18 mouse cellular contexts compared by ENCODE assay signal in genomic region chr5:150174950-150175349, GRCm38 (mm10). TPM values are rescaled to one million over a fixed set of nuclear protein-coding genes. Genes with fewer than 3 reads are reported as not detected.
DNase-seq lines count a peak whose midpoint lies in the region; ATAC-seq and TF ChIP-seq lines count a peak whose summit lies in the region.
"Had no signal": no experiment of that assay in that cellular context is flagged by ENCODE, and none has a peak within 500 bp of the region (broad histone marks: within the 10 kb centered on the region; RNA-seq: fewer than 3 reads in every experiment).

No protein-coding gene starts in this region.

- no peak overlapping the region for H3K4me3 ChIP-seq in heart, embryonic 10.5 days
- no peak overlapping the region for H3K4me3 ChIP-seq in lung, embryonic 14.5 days (ENCODE audit: low read depth, low read length)
- H3K4me3 ChIP-seq: heart, embryonic 15.5 days; hindbrain, embryonic 10.5 days; limb, embryonic 13.5 days had no signal

- H3K4me2 ChIP-seq in lung, embryonic 14.5 days = no peak overlapping the region
- H3K4me2 ChIP-seq: heart, embryonic 15.5 days; limb, embryonic 13.5 days had no signal

- ATAC-seq in lung, embryonic 14.5 days (ENCODE audit: insufficient read depth) = no peak
- ATAC-seq: forebrain, embryonic 16.5 days had no signal

- peak; percentile 30 for TF ChIP-seq CTCF in lung, embryonic 14.5 days (IDR thresholded peaks at IDR 0.05; ENCODE audit: low read depth)

- no peak overlapping the region for H3K27ac ChIP-seq in heart, embryonic 10.5 days
- H3K27ac ChIP-seq in lung, embryonic 14.5 days (ENCODE audit: low read depth) = no peak overlapping the region
- H3K27ac ChIP-seq: heart, embryonic 15.5 days; hindbrain, embryonic 10.5 days; limb, embryonic 13.5 days had no signal

- peaks cover 11% of the 10 kb centered on the region for H3K4me1 ChIP-seq in heart, embryonic 10.5 days
- no peaks in the 10 kb centered on the region for H3K4me1 ChIP-seq in lung, embryonic 14.5 days (ENCODE audit: insufficient read depth)
- H3K4me1 ChIP-seq: hindbrain, embryonic 10.5 days; limb, embryonic 13.5 days had no signal

- no peaks in the 10 kb centered on the region for H3K9me3 ChIP-seq in heart, embryonic 10.5 days
- H3K9me3 ChIP-seq in lung, embryonic 14.5 days (ENCODE audit: low read depth, low read length) = 0 out of 2 replicates have a peak, but pooled peaks cover 4% of the 10 kb centered on the region

- no peaks in the 10 kb centered on the region for H3K27me3 ChIP-seq in heart, embryonic 10.5 days (ENCODE audit: insufficient read depth, poor library complexity, severe bottlenecking)
- H3K27me3 ChIP-seq in lung, embryonic 14.5 days (ENCODE audit: insufficient read depth, low read length) = no peaks in the 10 kb centered on the region
- H3K27me3 ChIP-seq: heart, embryonic 15.5 days; limb, embryonic 13.5 days had no signal

- no peak overlapping the region for H3K9ac ChIP-seq in lung, embryonic 14.5 days
- H3K9ac ChIP-seq: heart, embryonic 15.5 days; limb, embryonic 13.5 days had no signal

- no peaks in the 10 kb centered on the region for H3K36me3 ChIP-seq in heart, embryonic 10.5 days
- no peaks in the 10 kb centered on the region for H3K36me3 ChIP-seq in lung, embryonic 14.5 days (ENCODE audit: insufficient read depth)
- H3K36me3 ChIP-seq: heart, embryonic 15.5 days; hindbrain, embryonic 10.5 days; limb, embryonic 13.5 days had no signal

- peak; percentile 17 for DNase-seq in heart, embryonic 10.5 days (ENCODE audit: low spot score)
- DNase-seq in heart, adult 8-10 months (ENCODE audit: low spot score) = no peak
- DNase-seq in lung, embryonic 14.5 days = no peak
- no peak for DNase-seq in lung, postnatal 14 days
- DNase-seq in ES-CJ7 (ENCODE audit: low read depth, low spot score) = peak; percentile 45
- DNase-seq in naive thymus-derived CD4-positive, alpha-beta T cell, adult 2 months (ENCODE audit: low read depth) = peak; percentile 44
- no peak for DNase-seq in kidney, postnatal 36 days
- DNase-seq: adrenal gland, postnatal 10 days; cerebellum, postnatal 10 days; embryo, embryonic 11 days; kidney, adult 8-10 months; lung, postnatal 4 days; retina, postnatal 1 day; thymus, postnatal 14 days had no signal

RNA-seq across cellular contexts. Expression of gene Fry, which starts 56.5 kb away (rescaled TPM):
- polyA plus RNA-seq in heart, embryonic 10.5 days (2016; fragmentation: Nextera tagmentation; extraction: Ambion mirVana) = 14.7 and 20.3 TPM in 2 replicates
- total RNA-seq in heart, adult 8-10 months (2022) = 100 to 1,000 TPM; 116 to 137 (median 123) TPM
- polyA plus RNA-seq in lung, embryonic 14.5 days (2014; fragmentation: Nextera tagmentation; extraction: Ambion mirVana) = 5.5 and 5.7 TPM in 2 replicates

Comparison
In these comparisons a context has a peak if more than half of its experiments do, and no peak if none do; other contexts are left out.
1. DNase-seq: peak in heart, embryonic 10.5 days (single experiment), ES-CJ7 (single experiment) and naive thymus-derived CD4-positive, alpha-beta T cell, adult 2 months (single experiment); none in heart, adult 8-10 months (single experiment), lung, embryonic 14.5 days (single experiment), lung, postnatal 14 days (single experiment) and kidney, postnatal 36 days (0 of 2).